Mouse (Mus musculus) left cerebral cortex, adult 2 months (tissue): ENCODE data around the gene Txnrd2. TPM values are rescaled to one million over a fixed set of nuclear protein-coding genes. Genes with fewer than 3 reads are reported as not detected.
A peak's percentile ranks its signal among the peaks of the same experiment; 100 is the strongest.

Source experiments
- DNase-seq, 2 experiments: peaks; one replicate each; pipeline ENCODE4 v3.0.0; 2021 to 2022; ENCODE audit warnings: low spot score in 2 of 2, mixed read lengths in 1 of 2; ENCODE audit errors: extremely low spot score in 1 of 2
- H3K27ac ChIP-seq: fragments of 200-600 bp; 2 replicates; pipeline ENCODE4 v1.8.1; 2022
- H3K4me3 ChIP-seq: fragments of 200-600 bp; 2 replicates; pipeline ENCODE4 v1.8.1; 2022
- CTCF ChIP-seq: fragments of 200-600 bp; IDR thresholded peaks from 2 replicates; pipeline ENCODE4 v1.8.1; 2022; ENCODE audit warnings: antibody characterized with exemption, mild to moderate bottlenecking, moderate library complexity
- intact Hi-C: fragments of 180-260 bp; cut with DNase I; formaldehyde crosslinking; loops from one replicate; pipeline ENCODE4 v1.15.1; 2025
- long read RNA-seq, 2 experiments: library from polyadenylated mRNA; stranded (forward); transcript quantifications; one replicate each; pipeline ENCODE4 v2.0.0; 2021; ENCODE audit warnings: borderline mapping rate in 2 of 2
- total RNA-seq, 2 experiments: library from RNA; stranded (reverse); gene quantifications; 2 replicates each; pipeline ENCODE4 v1.2.3; 2021

The Txnrd2 gene
- 10 to 100 TPM; 18.2 to 22.5 TPM for total RNA-seq
- long read RNA-seq, experiment 1, partial matches to known transcripts, result 5 of 27 reads
- long read RNA-seq, experiment 1, other reads (novel, unspliced or antisense), result 19 of 27 reads
- long read RNA-seq, experiment 2, partial matches to known transcripts, result 4 of 25 reads
- long read RNA-seq, experiment 2, other reads (novel, unspliced or antisense), result 19 of 25 reads

- peak; percentile 77 to 81 for DNase-seq
- peak; percentile 48 for TF ChIP-seq CTCF
- intact Hi-C loops, result loop anchor here (5.0 kb wide), 2 partner anchors 79 to 191 kb away; partner anchors contain the start of genes Arvcf and Tango2
- H3K4me3 ChIP-seq, result peak within 1 kb of the TSS; percentile 92
- H3K27ac ChIP-seq, result peak within 1 kb of the TSS; percentile 97
These were observed at the start of gene Txnrd2 for GRCm38 (mm10) chr16:18426215-18426791. Gene Txnrd2, plus strand, starts transcription at chr16:18426384.

- no peak for TF ChIP-seq CTCF
- Histone ChIP-seq H3K27ac (no peak overlapping the region), H3K4me3 (no peak overlapping the region)
- intact Hi-C loops, result no loop called here
- DNase-seq, result no peak
These were observed 49.0 kb upstream of the Txnrd2 start for GRCm38 (mm10) chr16:18377203-18377602.

DNA sequence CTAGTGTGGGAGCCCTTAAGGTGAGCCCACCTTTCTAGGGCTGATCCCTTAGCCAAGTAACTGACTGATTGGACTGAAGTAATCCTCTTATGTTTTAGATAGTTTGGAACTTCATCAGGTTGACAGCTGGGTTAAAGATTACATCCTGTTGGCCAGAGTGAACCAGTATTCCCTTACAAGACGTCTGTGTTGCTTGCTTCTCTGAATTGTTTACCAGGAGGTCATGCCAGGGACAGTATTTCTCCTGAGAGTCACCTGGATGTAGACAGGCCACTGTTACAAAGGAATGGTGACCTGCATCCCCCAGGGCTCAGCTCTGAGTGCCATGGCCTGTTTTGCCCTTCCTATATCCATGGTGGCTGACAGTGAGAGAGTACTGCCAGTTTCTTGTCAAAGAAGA, 47.7 kb upstream of the Txnrd2 start:
- Histone ChIP-seq H3K27ac (no peak overlapping the region), H3K4me3 (no peak overlapping the region)
- TF ChIP-seq CTCF, result no peak
- intact Hi-C loops, result no loop called here
- no peak for DNase-seq

GRCm38 (mm10) chr16:18379338-18380001, 46.7 kb upstream of the Txnrd2 start:
- no peak overlapping the region for H3K4me3 ChIP-seq
- DNase-seq, result no peak
- intact Hi-C loops, result no loop called here
- H3K27ac ChIP-seq, result no peak overlapping the region
- TF ChIP-seq CTCF, result no peak

GRCm38 (mm10) chr16:18380495-18381063, 45.6 kb upstream of the Txnrd2 start:
- no peak for TF ChIP-seq CTCF
- H3K4me3 ChIP-seq, result no peak overlapping the region
- no peak overlapping the region for H3K27ac ChIP-seq
- intact Hi-C loops, result no loop called here
- no peak for DNase-seq

- TF ChIP-seq CTCF, result no peak
- intact Hi-C loops, result no loop called here
- Histone ChIP-seq H3K4me3 (no peak overlapping the region), H3K27ac (no peak overlapping the region)
- DNase-seq, result no peak
These were observed 44.4 kb upstream of the Txnrd2 start for GRCm38 (mm10) chr16:18381621-18382258.

DNA sequence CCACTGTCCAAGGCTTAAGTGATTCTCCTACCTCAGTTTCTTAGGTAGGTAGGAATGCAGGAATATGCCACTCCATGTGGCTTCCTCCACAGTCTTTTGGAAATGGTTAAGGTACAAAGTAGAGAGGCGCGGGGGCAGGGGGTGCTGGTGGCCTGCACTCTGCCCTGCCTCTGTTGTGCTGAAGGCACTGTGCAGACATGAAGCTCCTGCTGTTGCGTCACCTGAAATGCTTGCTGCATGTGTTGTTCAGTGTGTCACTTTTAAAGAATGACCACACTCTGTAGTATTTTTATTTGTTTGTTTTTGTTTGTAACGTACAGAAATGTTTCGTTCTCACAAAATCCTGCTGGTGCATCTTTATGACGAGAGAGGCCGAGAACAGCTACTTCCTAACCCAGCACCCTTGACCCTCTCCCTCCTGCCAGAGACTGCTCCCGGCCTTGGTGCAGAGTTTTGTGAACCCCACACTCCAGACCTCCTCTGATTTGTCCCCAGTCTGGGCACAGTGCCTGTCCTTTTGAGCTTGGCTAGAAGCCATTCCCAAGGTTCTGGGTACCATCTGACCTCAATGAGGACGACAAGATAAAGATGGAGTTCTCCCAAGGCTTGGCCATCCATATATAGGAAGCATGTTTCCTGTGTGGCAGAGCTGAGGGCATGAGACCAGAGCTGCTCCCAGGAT, 43.0 kb upstream of the Txnrd2 start:
- intact Hi-C loops, result no loop called here
- H3K27ac ChIP-seq, result no peak overlapping the region; the same call in 1 of the 2 replicates
- no peak for DNase-seq
- no peak overlapping the region for H3K4me3 ChIP-seq
- no peak for TF ChIP-seq CTCF

DNA sequence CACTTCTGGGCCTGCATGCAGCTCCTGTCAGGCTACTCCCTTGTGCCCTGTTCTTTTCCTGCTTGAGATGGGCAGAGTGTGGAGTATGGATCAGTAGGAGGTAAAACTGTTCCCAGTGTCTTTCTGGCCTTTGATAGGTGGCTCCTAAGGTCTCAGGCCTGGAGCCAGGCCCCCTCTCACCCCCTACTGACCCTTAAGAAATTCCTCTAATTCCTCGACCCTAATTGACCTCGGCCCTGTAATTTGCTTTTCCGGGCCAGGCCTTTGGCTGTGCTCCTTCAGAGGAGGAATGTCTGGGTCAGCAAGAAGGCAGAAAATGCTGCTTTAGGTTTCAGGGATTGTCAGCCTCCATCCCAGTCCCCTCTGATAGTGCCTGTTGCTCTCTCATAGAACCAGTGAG, 42.4 kb upstream of the Txnrd2 start:
- no peak for TF ChIP-seq CTCF
- intact Hi-C loops, result no loop called here
- no peak overlapping the region; the same call in 1 of the 2 replicates for H3K27ac ChIP-seq
- no peak for DNase-seq
- H3K4me3 ChIP-seq, result no peak overlapping the region

DNA sequence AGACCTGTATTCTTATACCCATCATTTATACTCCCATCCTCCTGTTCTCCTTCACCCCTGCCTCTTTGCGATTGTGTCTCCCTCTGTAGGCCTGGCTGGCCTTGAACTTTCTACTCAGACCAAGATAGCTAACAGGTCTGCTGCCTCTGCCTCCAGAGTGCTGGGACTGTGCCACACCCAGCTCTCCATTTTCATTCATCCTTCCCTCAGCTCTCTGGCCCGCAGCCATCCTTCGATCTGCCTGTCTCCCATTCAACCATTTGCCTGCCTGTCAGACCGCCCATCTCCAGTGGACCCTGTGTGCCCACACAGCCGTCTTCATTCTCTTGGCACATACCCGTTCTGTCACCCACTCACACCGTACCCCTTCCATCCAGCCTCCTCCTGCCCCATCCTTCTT, 42.0 kb upstream of the Txnrd2 start:
- Histone ChIP-seq H3K27ac (no peak overlapping the region), H3K4me3 (no peak overlapping the region)
- intact Hi-C loops, result no loop called here
- no peak for DNase-seq
- TF ChIP-seq CTCF, result no peak

- intact Hi-C loops, result no loop called here
- TF ChIP-seq CTCF, result no peak
- DNase-seq, result no peak
- Histone ChIP-seq H3K4me3 (no peak overlapping the region), H3K27ac (no peak overlapping the region)
These were observed 41.5 kb upstream of the Txnrd2 start for GRCm38 (mm10) chr16:18384659-18385058.

DNA sequence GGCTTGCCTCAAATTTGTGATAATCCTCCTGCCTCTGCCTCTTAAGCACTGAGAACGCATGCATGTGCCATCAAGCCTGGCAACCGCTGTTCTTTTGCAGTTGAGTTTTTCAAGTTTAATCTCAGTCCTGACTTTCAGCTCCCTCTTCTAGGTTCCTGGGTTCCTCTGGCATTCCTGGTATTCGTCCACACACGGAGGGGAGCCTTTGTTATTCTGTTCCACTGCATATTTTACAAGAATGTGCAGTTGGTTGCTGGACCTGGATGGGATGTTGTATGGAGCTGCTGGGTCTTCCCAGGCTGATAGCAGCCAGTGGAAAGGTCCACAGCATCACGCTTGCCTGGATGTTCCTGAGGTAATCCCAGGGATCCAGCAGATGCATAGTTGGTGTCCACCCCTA, 40.8 kb upstream of the Txnrd2 start:
- no peak for TF ChIP-seq CTCF
- intact Hi-C loops, result no loop called here

GRCm38 (mm10) chr16:18386451-18386850, 39.7 kb upstream of the Txnrd2 start:
- DNase-seq, result no peak
- TF ChIP-seq CTCF, result no peak
- intact Hi-C loops, result no loop called here
- no peak overlapping the region for H3K4me3 ChIP-seq
- no peak overlapping the region for H3K27ac ChIP-seq

More for the DNA sequence above, 40.8 kb upstream of the Txnrd2 start:
- H3K27ac ChIP-seq, result no peak overlapping the region
- no peak overlapping the region for H3K4me3 ChIP-seq
- no peak for DNase-seq
